Mouse (Mus musculus): Measurements from ENCODE around the gene Scly. TPM values are rescaled to one million over a fixed set of nuclear protein-coding genes. Genes with fewer than 3 reads are reported as not detected.

Gene Scly
- polyA plus RNA-seq (2015; fragmentation: Nextera tagmentation; extraction: Ambion mirVana): 18.6 and 21.7 TPM in 2 replicates

DNA sequence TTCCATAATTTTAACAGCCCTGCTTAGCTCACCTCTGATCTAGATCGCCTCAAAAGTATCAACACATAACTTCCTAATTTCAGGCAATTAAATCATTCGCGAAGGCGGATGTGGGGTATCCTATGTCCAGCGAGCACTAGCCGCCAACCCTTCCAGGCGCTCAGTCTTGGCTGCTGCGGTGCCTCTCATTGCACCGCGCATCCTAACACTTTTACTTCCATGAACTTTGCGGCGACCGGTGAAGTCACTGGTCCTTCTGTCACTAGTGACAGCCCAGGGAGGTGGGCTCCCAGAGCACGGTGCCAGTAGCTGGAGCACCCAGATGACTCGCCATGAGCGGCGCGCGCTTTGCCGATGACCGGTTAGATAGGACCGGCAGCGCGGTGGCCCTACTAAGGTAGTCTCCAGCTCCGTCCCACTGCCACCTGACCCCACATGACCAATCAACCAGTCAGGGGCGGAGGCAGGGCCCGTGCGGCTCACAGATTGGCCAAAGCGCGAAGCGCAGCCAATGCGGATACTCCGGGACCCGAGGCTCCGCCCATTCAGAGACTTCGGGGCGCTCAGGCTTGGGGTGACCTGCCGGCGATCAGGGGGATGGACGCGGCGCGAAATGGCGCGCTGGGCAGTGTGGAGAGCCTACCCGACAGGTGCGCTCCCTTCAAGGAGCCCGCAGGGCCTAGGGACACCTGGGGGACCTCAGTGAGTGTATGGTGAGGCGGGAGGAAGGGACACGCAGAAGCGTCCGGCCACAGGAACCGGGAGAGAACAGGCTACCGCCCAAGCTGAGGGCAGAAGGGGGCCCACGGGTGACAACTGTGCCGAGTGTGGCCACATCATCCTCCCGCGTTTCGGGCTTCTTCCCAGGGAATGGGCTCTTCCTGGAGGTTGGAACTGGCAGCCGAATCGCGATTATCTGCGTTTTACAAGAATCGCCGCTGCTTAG lies at the start of gene Scly:
Gene Scly (plus strand): TSS at position 540 of the 946 bp plus-strand sequence.
- Histone ChIP-seq H3K4me2 (replicated peaks) (peak within 1 kb of the TSS; percentile 80), H3K4me1 (replicated peaks) (peaks cover 19% of the 10 kb centered on the region), H3K36me3 (no peaks in the 10 kb centered on the region), H3K9ac (peak within 1 kb of the TSS; percentile 79), H3K27ac (peak within 1 kb of the TSS; percentile 58), H3K27me3 (replicated peaks) (no peaks in the 10 kb centered on the region), H3K9me3 (no peaks in the 10 kb centered on the region), H3K4me3 (replicated peaks) (peak within 1 kb of the TSS; percentile 88)
- ATAC-seq: peak; percentile 99
- under 1% methylated on average over 65 of the region's 65 CpGs for WGBS

DNA sequence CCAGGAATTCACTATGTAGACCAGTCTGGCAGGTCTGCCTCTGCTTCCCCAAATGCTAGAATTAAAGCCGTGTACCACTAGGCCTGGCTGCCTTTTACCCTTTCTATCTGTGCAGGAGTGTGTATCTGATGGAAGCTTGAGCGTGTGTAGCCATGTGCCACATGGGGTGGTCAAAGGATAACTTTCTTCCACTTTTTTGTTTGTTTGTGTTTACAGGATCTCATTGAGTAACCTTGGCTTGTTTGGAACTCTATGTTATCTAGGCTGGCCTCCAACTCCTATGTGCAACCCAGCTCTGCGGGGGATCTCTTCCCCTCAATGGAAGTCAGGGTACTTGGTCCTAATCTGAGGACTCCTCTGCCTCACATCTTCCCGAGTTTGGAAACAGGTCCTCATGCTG lies 49.2 kb upstream of the Scly start:
- H3K4me2 ChIP-seq (replicated peaks): peak overlapping the region; percentile 70; the same call in 1 of the 2 replicates
- peaks cover 22% of the 10 kb centered on the region for H3K4me1 ChIP-seq (replicated peaks)
- no peak for ATAC-seq
- H3K36me3 ChIP-seq: no peaks in the 10 kb centered on the region
- no peak overlapping the region for H3K9ac ChIP-seq
- no peaks in the 10 kb centered on the region for H3K27me3 ChIP-seq (replicated peaks)
- no peaks in the 10 kb centered on the region for H3K9me3 ChIP-seq
- H3K27ac ChIP-seq: 0 out of 2 replicates have a peak overlapping the region, but pooled peaks have one; percentile 6
- 48% methylated on average over 4 of the region's 4 CpGs for WGBS
- no peak overlapping the region for H3K4me3 ChIP-seq (replicated peaks)

DNA sequence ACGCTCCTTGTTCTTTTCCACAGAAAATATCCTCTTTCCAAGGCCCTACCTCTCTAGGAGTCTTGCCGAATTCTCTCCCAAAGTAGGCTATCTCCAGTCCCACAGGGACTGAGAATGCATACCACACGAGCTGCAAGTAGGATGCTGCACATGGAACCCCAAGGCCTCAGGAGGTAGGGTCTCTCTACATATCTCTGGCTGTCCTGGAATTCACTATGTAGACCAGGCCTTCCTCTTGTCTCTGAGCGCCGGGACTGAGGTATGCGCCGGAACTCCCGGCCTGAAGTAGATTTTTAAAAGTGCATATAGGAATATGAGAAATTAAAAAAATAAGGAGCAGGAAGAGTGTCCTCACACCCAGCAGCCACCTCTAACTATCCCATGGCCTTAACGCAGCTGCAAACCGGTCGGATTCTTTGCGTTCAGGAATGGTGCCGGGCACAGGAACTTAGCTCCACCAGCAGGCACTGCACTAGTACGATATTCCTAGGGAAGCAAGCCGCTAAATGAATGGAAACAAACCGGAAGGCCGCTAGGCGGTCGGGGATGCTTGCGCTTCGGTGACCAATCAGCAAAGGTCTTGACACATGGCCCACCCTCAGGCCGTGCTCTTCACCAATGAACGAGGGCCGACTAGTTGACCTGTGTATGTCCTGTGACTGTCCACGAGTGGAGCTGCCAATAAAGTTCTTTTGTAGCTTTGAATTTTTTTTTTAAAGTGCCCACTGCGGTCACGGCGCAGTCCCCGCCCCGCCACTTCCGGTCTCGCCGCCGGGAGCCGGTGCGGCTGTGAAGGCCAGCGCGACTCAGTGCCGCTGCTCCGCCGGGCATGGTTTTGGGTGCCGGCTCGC lies 48.3 kb upstream of the Scly start, which contains the start of gene Ube2f:
Gene Ube2f (plus strand): TSS at position 741 of the 851 bp plus-strand sequence.
- ATAC-seq: peak; percentile 99
- Histone ChIP-seq H3K4me2 (replicated peaks) (peak within 1 kb of the TSS; percentile 73), H3K9me3 (no peaks in the 10 kb centered on the region), H3K9ac (peak within 1 kb of the TSS; percentile 92), H3K4me1 (replicated peaks) (peaks cover 22% of the 10 kb centered on the region), H3K27ac (peak within 1 kb of the TSS; percentile 87), H3K27me3 (replicated peaks) (no peaks in the 10 kb centered on the region), H3K36me3 (0 out of 2 replicates have a peak, but pooled peaks cover 2% of the 10 kb centered on the region), H3K4me3 (replicated peaks) (peak within 1 kb of the TSS; percentile 98)
- WGBS: under 1% methylated on average over 43 of the region's 43 CpGs

DNA sequence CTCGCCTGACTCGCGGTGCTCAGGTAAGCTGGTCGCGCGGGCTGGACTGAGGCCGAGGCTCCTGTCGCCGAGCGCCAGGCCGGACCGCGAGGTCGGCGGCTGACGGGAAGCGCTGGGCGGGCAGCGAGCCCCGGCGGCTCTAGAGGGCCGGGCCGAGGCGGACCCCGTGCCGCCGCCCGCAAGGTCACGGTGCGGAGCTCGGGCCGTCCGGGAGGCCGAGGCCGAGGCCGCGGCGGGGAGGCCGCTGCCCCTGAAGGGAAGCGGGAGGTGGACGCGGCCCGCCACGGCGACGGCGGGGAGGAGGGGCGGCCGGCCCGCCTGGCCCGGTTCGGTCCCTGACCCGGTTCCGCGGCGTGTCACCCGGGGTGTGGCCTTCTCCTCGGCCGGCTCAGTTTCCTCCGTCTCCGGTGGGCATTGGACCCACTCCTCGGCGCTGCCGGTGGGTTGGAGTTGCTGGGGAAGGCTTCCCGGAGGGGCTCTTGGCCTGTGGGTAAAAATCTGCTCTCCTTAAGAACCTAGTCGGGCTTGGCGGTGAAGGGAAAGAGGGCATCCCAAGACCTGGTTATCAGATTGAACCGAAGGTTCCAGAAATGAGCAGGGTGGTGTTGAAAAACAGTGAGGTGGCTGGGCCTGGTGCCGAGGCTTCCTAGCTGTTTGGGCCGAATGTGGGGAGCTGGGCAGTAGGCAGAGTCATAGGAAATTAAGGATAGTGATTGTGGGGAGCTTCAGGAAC lies 47.6 kb upstream of the Scly start:
- H3K36me3 ChIP-seq: 0 out of 2 replicates have a peak, but pooled peaks cover 2% of the 10 kb centered on the region
- peak overlapping the region; percentile 98 for H3K4me3 ChIP-seq (replicated peaks)
- H3K27ac ChIP-seq: peak overlapping the region; percentile 87
- no peaks in the 10 kb centered on the region for H3K9me3 ChIP-seq
- peak overlapping the region; percentile 92 for H3K9ac ChIP-seq
- H3K4me1 ChIP-seq (replicated peaks): peaks cover 22% of the 10 kb centered on the region
- H3K27me3 ChIP-seq (replicated peaks): no peaks in the 10 kb centered on the region
- ATAC-seq: peak; percentile 57
- under 1% methylated on average over 63 of the region's 70 CpGs for WGBS
- peak overlapping the region; percentile 73 for H3K4me2 ChIP-seq (replicated peaks)

DNA sequence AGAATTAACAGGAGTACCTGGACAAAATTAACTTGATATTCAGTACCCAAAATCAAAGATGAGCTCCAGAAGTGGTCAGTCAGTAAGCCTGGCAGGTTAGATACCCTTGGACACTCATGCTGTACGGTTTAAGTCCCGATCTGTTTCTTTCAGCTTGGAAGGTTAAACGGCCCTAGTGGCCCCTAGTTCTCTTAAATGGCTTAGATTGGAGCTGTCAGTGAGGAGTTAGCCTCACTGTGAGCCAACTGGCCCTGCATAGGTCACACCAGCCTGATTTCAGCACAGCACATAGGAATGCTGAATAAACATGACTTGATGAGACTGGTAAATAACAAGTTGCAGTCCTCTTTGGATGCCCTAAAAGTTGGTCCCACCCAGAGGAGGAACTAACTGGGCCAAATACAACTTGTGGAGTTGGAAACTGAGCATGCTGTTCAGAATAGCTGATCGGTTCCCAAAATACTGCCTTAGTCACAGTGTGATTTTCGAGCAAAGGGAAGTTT lies 46.9 kb upstream of the Scly start:
- H3K9me3 ChIP-seq: no peaks in the 10 kb centered on the region
- H3K36me3 ChIP-seq: 0 out of 2 replicates have a peak, but pooled peaks cover 2% of the 10 kb centered on the region
- no peak for ATAC-seq
- H3K4me3 ChIP-seq (replicated peaks): peak overlapping the region; percentile 98
- no peaks in the 10 kb centered on the region for H3K27me3 ChIP-seq (replicated peaks)
- peak overlapping the region; percentile 73 for H3K4me2 ChIP-seq (replicated peaks)
- 45% methylated on average over 5 of the region's 5 CpGs for WGBS
- no peak overlapping the region for H3K27ac ChIP-seq
- peaks cover 22% of the 10 kb centered on the region for H3K4me1 ChIP-seq (replicated peaks)
- peak overlapping the region; percentile 92 for H3K9ac ChIP-seq

DNA sequence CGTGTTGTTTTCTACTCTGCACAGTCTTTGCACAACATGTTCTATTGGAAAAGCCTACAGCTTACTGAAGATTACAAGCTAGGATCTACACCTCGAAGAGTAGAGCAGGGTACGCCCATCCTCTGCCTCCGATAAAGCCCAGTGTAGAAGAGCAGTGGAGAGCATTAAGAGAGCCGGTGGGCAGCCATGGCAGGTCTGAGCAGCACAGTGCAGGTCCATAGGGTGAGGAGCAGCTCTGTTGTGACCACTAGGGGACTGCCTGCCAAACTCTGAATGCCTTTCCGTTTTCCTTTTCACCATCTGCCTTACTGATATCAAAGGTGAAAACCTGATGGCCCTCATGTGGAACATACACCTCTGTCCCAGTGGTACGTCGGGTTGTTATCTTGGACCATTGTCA lies 46.2 kb upstream of the Scly start:
- H3K9me3 ChIP-seq: no peaks in the 10 kb centered on the region
- H3K9ac ChIP-seq: no peak overlapping the region
- WGBS: 58% methylated on average over 8 of the region's 8 CpGs

DNA sequence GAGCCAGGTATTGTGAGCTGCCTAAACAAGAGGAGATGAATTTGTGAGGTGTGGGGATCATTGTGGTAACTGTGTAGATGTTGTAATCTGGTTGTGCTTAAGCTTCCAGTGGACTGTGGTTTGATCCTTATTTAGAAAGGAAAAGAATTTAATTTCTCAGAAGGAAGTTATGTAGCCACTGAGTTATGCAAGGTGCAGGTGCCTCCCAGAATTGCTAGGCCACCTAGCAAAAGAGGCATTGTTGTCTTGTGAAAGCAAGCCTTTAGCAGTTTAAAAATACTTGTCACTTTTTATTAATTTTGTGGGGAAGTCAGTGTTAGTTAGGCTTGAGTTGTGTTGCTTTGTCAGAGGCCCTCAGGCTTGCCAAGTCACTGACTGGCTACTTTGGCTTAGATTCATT lies 40.2 kb upstream of the Scly start:
- Histone ChIP-seq H3K9ac (no peak overlapping the region), H3K36me3 (0 out of 2 replicates have a peak, but pooled peaks cover 2% of the 10 kb centered on the region), H3K9me3 (no peaks in the 10 kb centered on the region), H3K27me3 (replicated peaks) (no peaks in the 10 kb centered on the region), H3K4me2 (replicated peaks) (no peak overlapping the region), H3K4me3 (replicated peaks) (no peak overlapping the region), H3K4me1 (replicated peaks) (peaks cover 11% of the 10 kb centered on the region; the same call in 1 of the 2 replicates), H3K27ac (no peak overlapping the region)
- ATAC-seq: no peak

More for the DNA sequence above, 46.2 kb upstream of the Scly start:
- H3K4me3 ChIP-seq (replicated peaks): no peak overlapping the region
- no peak overlapping the region for H3K27ac ChIP-seq
- H3K4me1 ChIP-seq (replicated peaks): peaks cover 22% of the 10 kb centered on the region
- H3K36me3 ChIP-seq: 0 out of 2 replicates have a peak, but pooled peaks cover 2% of the 10 kb centered on the region
- no peak for ATAC-seq
- peak overlapping the region; percentile 73 for H3K4me2 ChIP-seq (replicated peaks)
- no peaks in the 10 kb centered on the region for H3K27me3 ChIP-seq (replicated peaks)

DNA sequence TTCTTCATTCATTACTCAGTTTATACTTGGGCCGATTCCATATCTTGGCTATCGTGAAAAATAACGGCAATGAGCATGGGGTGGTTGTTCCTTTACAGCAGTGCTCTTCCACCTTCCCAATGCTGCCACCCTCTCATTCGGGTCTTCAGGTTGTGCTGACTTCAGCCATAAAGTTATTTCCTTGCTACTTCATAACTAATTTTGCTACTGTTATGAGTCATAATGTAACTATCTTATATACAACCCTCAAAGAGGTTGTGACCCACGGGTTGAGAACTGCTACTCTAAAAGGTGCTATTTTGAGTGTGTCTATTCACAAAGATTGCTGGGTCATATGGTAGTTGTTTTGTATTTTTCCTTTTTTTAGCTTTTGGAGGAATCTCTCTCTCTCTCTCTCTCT lies 38.3 kb upstream of the Scly start:
- Histone ChIP-seq H3K9ac (no peak overlapping the region), H3K27ac (no peak overlapping the region), H3K4me3 (replicated peaks) (no peak overlapping the region), H3K4me1 (replicated peaks) (peaks cover 13% of the 10 kb centered on the region; the same call in 1 of the 2 replicates), H3K36me3 (no peaks in the 10 kb centered on the region), H3K4me2 (replicated peaks) (no peak overlapping the region), H3K9me3 (no peaks in the 10 kb centered on the region), H3K27me3 (replicated peaks) (no peaks in the 10 kb centered on the region)
- ATAC-seq: no peak
- WGBS: 79% methylated on average over 5 of the region's 5 CpGs

DNA sequence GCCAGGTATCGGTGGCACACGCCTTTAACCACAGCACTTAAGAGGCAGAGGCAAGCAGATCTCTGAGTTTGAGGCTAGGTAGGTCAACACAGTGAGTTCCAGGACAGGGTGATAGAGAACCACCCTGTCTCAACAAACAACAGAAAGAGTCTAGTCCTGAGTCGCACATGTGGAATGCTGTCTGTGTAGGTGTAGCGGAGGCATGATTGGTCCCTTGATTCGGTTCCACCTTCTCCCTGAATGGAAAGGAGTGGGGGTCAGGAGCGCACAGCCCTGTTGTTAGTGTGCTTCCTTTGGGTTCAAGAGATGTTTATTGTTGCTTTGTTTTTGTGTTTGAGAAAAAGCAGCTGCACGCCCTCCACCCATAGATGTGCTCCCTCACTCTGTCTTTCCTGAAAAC lies 35.6 kb upstream of the Scly start:
- Histone ChIP-seq H3K9ac (no peak overlapping the region), H3K9me3 (no peaks in the 10 kb centered on the region), H3K27me3 (replicated peaks) (no peaks in the 10 kb centered on the region), H3K27ac (no peak overlapping the region), H3K4me2 (replicated peaks) (no peak overlapping the region), H3K4me3 (replicated peaks) (no peak overlapping the region), H3K36me3 (peaks cover 5% of the 10 kb centered on the region; the same call in 1 of the 2 replicates), H3K4me1 (replicated peaks) (peaks cover 10% of the 10 kb centered on the region; the same call in 1 of the 2 replicates)
- 85% methylated on average over 7 of the region's 7 CpGs for WGBS
- ATAC-seq: no peak

DNA sequence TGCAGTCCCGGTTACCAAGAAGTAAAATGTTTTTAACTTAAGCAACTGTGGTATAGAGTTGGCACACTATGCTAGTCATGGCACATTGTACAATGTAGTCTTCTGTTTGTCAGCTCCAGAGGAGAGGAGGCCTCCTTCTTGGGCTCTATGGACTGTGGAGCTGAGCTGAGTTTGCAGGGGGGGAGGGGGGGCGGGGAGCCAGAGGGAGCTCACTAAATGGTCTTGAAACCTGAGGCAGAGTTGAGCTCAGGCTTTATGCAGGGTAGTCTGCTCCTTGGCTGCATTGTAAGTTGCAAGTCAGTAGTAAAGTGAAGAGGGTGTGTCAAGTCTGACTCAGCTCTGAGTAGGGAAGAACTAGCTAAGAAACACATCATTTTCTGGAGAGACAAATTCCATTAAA lies 25.9 kb upstream of the Scly start:
- H3K4me2 ChIP-seq (replicated peaks): no peak overlapping the region
- peaks cover 11% of the 10 kb centered on the region; the same call in 1 of the 2 replicates for H3K36me3 ChIP-seq
- H3K9me3 ChIP-seq: no peaks in the 10 kb centered on the region
- H3K4me1 ChIP-seq (replicated peaks): no peaks in the 10 kb centered on the region
- H3K4me3 ChIP-seq (replicated peaks): no peak overlapping the region
- no peak for ATAC-seq
- H3K9ac ChIP-seq: no peak overlapping the region
- H3K27me3 ChIP-seq (replicated peaks): no peaks in the 10 kb centered on the region
- WGBS: 66% methylated on average over 2 of the region's 2 CpGs
- H3K27ac ChIP-seq: no peak overlapping the region

DNA sequence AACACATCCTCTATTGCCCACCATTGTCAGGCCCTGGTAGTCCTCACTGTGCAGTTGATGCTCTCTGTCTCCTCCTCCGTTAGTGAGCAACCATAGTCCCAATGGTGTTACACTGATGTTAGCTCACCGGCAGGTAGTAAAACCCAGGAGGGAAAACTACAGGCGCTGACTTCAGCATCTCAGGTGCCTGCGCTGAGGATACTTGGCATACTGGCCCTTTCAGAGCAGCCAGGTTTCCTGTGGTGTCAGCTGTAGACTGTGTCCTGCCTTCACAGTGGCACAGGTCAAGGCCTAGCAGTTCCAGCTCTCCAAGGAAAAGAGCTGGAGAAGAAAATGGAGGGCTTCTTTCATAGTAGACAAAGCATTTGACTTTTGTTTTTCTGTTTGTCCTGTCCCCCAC lies 21.6 kb upstream of the Scly start:
- Histone ChIP-seq H3K9ac (no peak overlapping the region), H3K4me1 (replicated peaks) (no peaks in the 10 kb centered on the region), H3K27me3 (replicated peaks) (no peaks in the 10 kb centered on the region), H3K9me3 (no peaks in the 10 kb centered on the region), H3K36me3 (peaks cover 11% of the 10 kb centered on the region; the same call in 1 of the 2 replicates), H3K4me3 (replicated peaks) (no peak overlapping the region), H3K27ac (no peak overlapping the region), H3K4me2 (replicated peaks) (no peak overlapping the region)
- no peak for ATAC-seq
- WGBS: 94% methylated on average over 4 of the region's 4 CpGs

Data from intestine, embryonic 15.5 days (tissue).